Mouse (Mus musculus) neural tube, embryonic 15.5 days (tissue): ENCODE results near the gene Mta2. TPM values are rescaled to one million over a fixed set of nuclear protein-coding genes. Genes with fewer than 3 reads are reported as not detected.
A peak's percentile ranks its signal among the peaks of the same experiment; 100 is the strongest.

ENCODE experiments used
- ATAC-seq: fragments of 200-750 bp; cut with Nextera tagmentation; 2 replicates; pipeline ENCODE4 v1.8.0; 2017; ENCODE audit warnings: mild to moderate bottlenecking, moderate TSS enrichment, moderate library complexity; ENCODE audit not compliant: low FRiP score
- H3K27ac ChIP-seq: fragments of 300-500 bp; sonication (generic); replicated peaks from 2 replicates; pipeline ENCODE4 v1.5.1; 2015; ENCODE audit warnings: mild to moderate bottlenecking, inconsistent platforms
- H3K27me3 ChIP-seq: fragments of 300-500 bp; sonication (generic); replicated peaks from 2 replicates; pipeline ENCODE4 v1.6.1; 2015; ENCODE audit warnings: inconsistent platforms
- H3K36me3 ChIP-seq: fragments of 300-500 bp; sonication (generic); 2 replicates; pipeline ENCODE4 v1.6.1; 2015; ENCODE audit warnings: inconsistent platforms
- H3K4me1 ChIP-seq: fragments of 300-500 bp; sonication (generic); 2 replicates; pipeline ENCODE4 v1.6.1; 2015; ENCODE audit warnings: inconsistent platforms
- H3K4me2 ChIP-seq: fragments of 300-500 bp; sonication (generic); 2 replicates; pipeline ENCODE4 v1.6.1; 2015; ENCODE audit warnings: inconsistent platforms, mild to moderate bottlenecking, moderate library complexity
- H3K4me3 ChIP-seq: fragments of 300-500 bp; sonication (generic); replicated peaks from 2 replicates; pipeline ENCODE4 v1.5.1; 2015; ENCODE audit warnings: mild to moderate bottlenecking, inconsistent platforms
- H3K9ac ChIP-seq: fragments of 300-500 bp; sonication (generic); replicated peaks from 2 replicates; pipeline ENCODE4 v1.6.1; 2015; ENCODE audit warnings: mild to moderate bottlenecking, inconsistent platforms
- H3K9me3 ChIP-seq: fragments of 300-500 bp; sonication (generic); replicated peaks from 2 replicates; pipeline ENCODE4 v1.6.1; 2016; ENCODE audit warnings: inconsistent platforms
- WGBS: fragments of 180-500 bp; shearing (Covaris S2); methylation state at CpG from one replicate; pipeline ENCODE4 v1.1.7; 2015; ENCODE audit warnings: mixed read lengths; 5-methylcytosine and 5-hydroxymethylcytosine counted together
- polyA plus RNA-seq: library from polyadenylated mRNA; unstranded; fragments of >200 nt; fragmentation: Nextera tagmentation; extraction: Ambion mirVana; gene quantifications from 2 replicates; pipeline ENCODE4 v1.2.1, GENCODE M21; 2015

The Mta2 gene
- polyA plus RNA-seq, 1 experiment from 2014 or later = 94.8 TPM

- ATAC-seq = no peak
- H3K27me3 ChIP-seq = no peaks in the 10 kb centered on the region
- peak overlapping the region; percentile 72 for H3K4me2 ChIP-seq
- peaks cover 24% of the 10 kb centered on the region for H3K4me1 ChIP-seq
- no peak overlapping the region for H3K27ac ChIP-seq
- peaks cover 17% of the 10 kb centered on the region for H3K36me3 ChIP-seq
- H3K9me3 ChIP-seq = no peaks in the 10 kb centered on the region
- 0 out of 2 replicates have a peak overlapping the region, but pooled peaks have one; percentile 52 for H3K4me3 ChIP-seq
- WGBS = 84% methylated on average over 7 of the region's 7 CpGs
- H3K9ac ChIP-seq = 0 out of 2 replicates have a peak overlapping the region, but pooled peaks have one; percentile 50
These were observed 10.9 kb upstream of the Mta2 start for GRCm38 (mm10) chr19:8930771-8931170.

GRCm38 (mm10) chr19:8936736-8937135 is 4.9 kb upstream of the Mta2 start:
- ATAC-seq = no peak
- no peak overlapping the region for H3K4me3 ChIP-seq
- H3K4me1 ChIP-seq = peaks cover 15% of the 10 kb centered on the region
- WGBS = 92% methylated on average over 2 of the region's 2 CpGs
- peaks cover 7% of the 10 kb centered on the region; the same call in 1 of the 2 replicates for H3K36me3 ChIP-seq
- H3K4me2 ChIP-seq = no peak overlapping the region
- no peaks in the 10 kb centered on the region for H3K9me3 ChIP-seq
- no peak overlapping the region for H3K9ac ChIP-seq
- no peak overlapping the region for H3K27ac ChIP-seq
- H3K27me3 ChIP-seq = no peaks in the 10 kb centered on the region

GRCm38 (mm10) chr19:8940526-8941133 is 1.0 kb upstream of the Mta2 start:
- no peak overlapping the region; the same call in 1 of the 2 replicates for H3K27ac ChIP-seq
- no peaks in the 10 kb centered on the region for H3K27me3 ChIP-seq
- H3K9ac ChIP-seq = peak overlapping the region; percentile 57; the same call in 1 of the 2 replicates

GRCm38 (mm10) chr19:8941136-8941514 is 550 bp upstream of the Mta2 start:
- no peaks in the 10 kb centered on the region for H3K9me3 ChIP-seq
- peak overlapping the region; percentile 57 for H3K9ac ChIP-seq
- H3K27ac ChIP-seq = peak overlapping the region; percentile 97
- WGBS = 19% methylated on average over 10 of the region's 10 CpGs
- H3K4me2 ChIP-seq = peak overlapping the region; percentile 70
- peak; percentile 22 for ATAC-seq
- peaks cover 26% of the 10 kb centered on the region for H3K36me3 ChIP-seq
- peaks cover 45% of the 10 kb centered on the region for H3K4me1 ChIP-seq
- H3K4me3 ChIP-seq = peak overlapping the region; percentile 94
- no peaks in the 10 kb centered on the region for H3K27me3 ChIP-seq

More at GRCm38 (mm10) chr19:8940526-8941133, 1.0 kb upstream of the Mta2 start:
- peak overlapping the region; percentile 70 for H3K4me2 ChIP-seq
- ATAC-seq = no peak
- no peaks in the 10 kb centered on the region for H3K9me3 ChIP-seq
- peaks cover 45% of the 10 kb centered on the region for H3K4me1 ChIP-seq
- H3K36me3 ChIP-seq = peaks cover 21% of the 10 kb centered on the region
- H3K4me3 ChIP-seq = peak overlapping the region; percentile 94
- 71% methylated on average over 15 of the region's 15 CpGs for WGBS

GRCm38 (mm10) chr19:8942276-8942964 is 745 bp downstream of the Mta2 start:
- Histone ChIP-seq H3K4me1 (peaks cover 45% of the 10 kb centered on the region), H3K4me3 (peak overlapping the region; percentile 94), H3K9me3 (no peaks in the 10 kb centered on the region), H3K9ac (peak overlapping the region; percentile 98), H3K27me3 (no peaks in the 10 kb centered on the region), H3K36me3 (peaks cover 34% of the 10 kb centered on the region), H3K4me2 (peak overlapping the region; percentile 70), H3K27ac (peak overlapping the region; percentile 97)
- ATAC-seq = peak; percentile 77
- WGBS = under 1% methylated on average over 46 of the region's 46 CpGs

- Histone ChIP-seq H3K4me2 (peak overlapping the region; percentile 70), H3K4me1 (peaks cover 45% of the 10 kb centered on the region), H3K9ac (peak overlapping the region; percentile 98), H3K9me3 (no peaks in the 10 kb centered on the region), H3K4me3 (peak overlapping the region; percentile 94), H3K27ac (no peak overlapping the region; the same call in 1 of the 2 replicates), H3K27me3 (no peaks in the 10 kb centered on the region), H3K36me3 (peaks cover 37% of the 10 kb centered on the region)
- no peak for ATAC-seq
- WGBS = 66% methylated on average over 2 of the region's 2 CpGs
These were observed 1.4 kb downstream of the Mta2 start for GRCm38 (mm10) chr19:8943047-8943446.

GRCm38 (mm10) chr19:8944062-8944461 is 2.4 kb downstream of the Mta2 start:
- no peaks in the 10 kb centered on the region for H3K9me3 ChIP-seq
- no peak for ATAC-seq
- no peak overlapping the region for H3K27ac ChIP-seq
- peaks cover 45% of the 10 kb centered on the region for H3K4me1 ChIP-seq
- peak overlapping the region; percentile 70; the same call in 1 of the 2 replicates for H3K4me2 ChIP-seq
- no peak overlapping the region for H3K4me3 ChIP-seq
- no peaks in the 10 kb centered on the region for H3K27me3 ChIP-seq
- 68% methylated on average over 5 of the region's 5 CpGs for whole genome bisulfite sequencing
- H3K9ac ChIP-seq = no peak overlapping the region
- H3K36me3 ChIP-seq = peaks cover 47% of the 10 kb centered on the region

GRCm38 (mm10) chr19:8944750-8945149 is 3.1 kb downstream of the Mta2 start:
- no peak overlapping the region for H3K27ac ChIP-seq
- peaks cover 52% of the 10 kb centered on the region for H3K36me3 ChIP-seq
- H3K4me1 ChIP-seq = peaks cover 45% of the 10 kb centered on the region
- peak overlapping the region; percentile 3; the same call in 1 of the 2 replicates for H3K4me3 ChIP-seq
- H3K27me3 ChIP-seq = no peaks in the 10 kb centered on the region
- no peak for ATAC-seq
- WGBS = 31% methylated on average over 5 of the region's 5 CpGs
- no peak overlapping the region for H3K9ac ChIP-seq
- no peaks in the 10 kb centered on the region for H3K9me3 ChIP-seq
- H3K4me2 ChIP-seq = peak overlapping the region; percentile 39

GRCm38 (mm10) chr19:8945251-8945650 is 3.6 kb downstream of the Mta2 start:
- Histone ChIP-seq H3K9me3 (no peaks in the 10 kb centered on the region), H3K36me3 (peaks cover 55% of the 10 kb centered on the region), H3K27me3 (no peaks in the 10 kb centered on the region), H3K4me3 (peak overlapping the region; percentile 3; the same call in 1 of the 2 replicates), H3K4me1 (peaks cover 43% of the 10 kb centered on the region), H3K9ac (0 out of 2 replicates have a peak overlapping the region, but pooled peaks have one; percentile 5), H3K27ac (peak overlapping the region; percentile 25; the same call in 1 of the 2 replicates), H3K4me2 (peak overlapping the region; percentile 39)
- ATAC-seq = no peak
- WGBS = 86% methylated on average over 6 of the region's 6 CpGs

GRCm38 (mm10) chr19:8946929-8947328 is 5.3 kb downstream of the Mta2 start:
- H3K4me2 ChIP-seq = no peak overlapping the region
- H3K27ac ChIP-seq = no peak overlapping the region
- H3K27me3 ChIP-seq = no peaks in the 10 kb centered on the region
- no peak overlapping the region for H3K9ac ChIP-seq
- H3K4me1 ChIP-seq = peaks cover 34% of the 10 kb centered on the region
- 96% methylated on average over 7 of the region's 7 CpGs for WGBS
- H3K36me3 ChIP-seq = peaks cover 72% of the 10 kb centered on the region
- H3K9me3 ChIP-seq = no peaks in the 10 kb centered on the region
- no peak overlapping the region for H3K4me3 ChIP-seq
- ATAC-seq = no peak

GRCm38 (mm10) chr19:8950190-8950589 is 8.5 kb downstream of the Mta2 start:
- Histone ChIP-seq H3K27me3 (no peaks in the 10 kb centered on the region), H3K4me3 (no peak overlapping the region), H3K27ac (no peak overlapping the region), H3K36me3 (peaks cover 65% of the 10 kb centered on the region), H3K9me3 (no peaks in the 10 kb centered on the region), H3K4me2 (no peak overlapping the region), H3K4me1 (peaks cover 33% of the 10 kb centered on the region), H3K9ac (no peak overlapping the region)
- WGBS = 89% methylated on average over 5 of the region's 5 CpGs
- ATAC-seq = no peak

GRCm38 (mm10) chr19:8952241-8952640 is 10.6 kb downstream of the Mta2 start:
- H3K9ac ChIP-seq = peak overlapping the region; percentile 47; the same call in 1 of the 2 replicates
- H3K36me3 ChIP-seq = peaks cover 55% of the 10 kb centered on the region
- H3K4me1 ChIP-seq = peaks cover 39% of the 10 kb centered on the region

More at GRCm38 (mm10) chr19:8952241-8952640, 10.6 kb downstream of the Mta2 start:
- Histone ChIP-seq H3K9me3 (no peaks in the 10 kb centered on the region), H3K27ac (peak overlapping the region; percentile 88; the same call in 1 of the 2 replicates), H3K27me3 (no peaks in the 10 kb centered on the region), H3K4me2 (no peak overlapping the region), H3K4me3 (no peak overlapping the region)
- ATAC-seq = no peak
- WGBS = 84% methylated on average over 9 of the region's 9 CpGs
